Mouse (Mus musculus): ENCODE measurements at regions not wholly inside any gene's neighbourhood (a gene's known extent, or its start where the extent isn't known, plus 50 kb on each side); places are given as distances from the start of the nearest gene placed in this dataset.
A peak's percentile ranks its signal among the peaks of the same experiment; 100 is the strongest.

DNA sequence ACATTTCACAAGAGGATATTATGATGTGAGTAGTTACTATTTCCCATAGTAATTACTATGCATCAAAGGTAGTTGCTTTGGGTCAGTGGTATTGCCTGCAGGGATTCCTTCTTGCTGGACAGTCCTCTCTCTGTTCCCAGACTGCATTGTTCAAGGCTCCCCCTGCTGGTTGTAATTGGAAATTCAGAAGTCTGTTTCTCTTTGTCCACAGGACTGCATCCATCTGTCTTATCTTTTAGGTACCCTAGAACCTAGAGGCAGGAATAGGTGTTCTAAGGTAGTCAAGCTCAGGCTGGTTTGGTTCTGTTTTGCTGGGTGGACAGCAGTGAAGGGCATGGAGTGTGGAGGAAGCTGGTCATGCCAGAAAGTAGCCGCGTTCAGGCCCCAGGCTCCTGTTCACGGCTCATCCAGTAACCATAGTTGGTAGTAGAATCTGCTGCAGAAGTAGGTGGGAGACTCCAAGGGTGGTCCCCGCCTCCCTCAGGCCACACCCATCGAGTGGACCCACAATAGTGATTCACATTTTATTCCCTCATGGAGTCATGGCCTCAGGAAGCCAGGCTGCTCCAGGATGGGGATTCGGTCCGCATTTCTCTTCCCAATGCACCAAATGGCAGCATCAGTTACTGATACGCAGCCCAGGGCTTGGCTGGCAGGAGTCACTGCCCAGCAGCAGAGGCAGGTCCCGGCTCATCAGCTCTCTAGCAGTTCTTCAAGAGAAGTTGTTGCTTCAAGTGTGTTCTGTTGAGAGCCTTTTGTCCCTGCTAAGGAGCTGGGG is 51.7 kb upstream of the Caprin1 start:
- no peak for ATAC-seq (ENCODE audit: low read depth)
- no peak overlapping the region for H3K9ac ChIP-seq
- no peak overlapping the region for H3K27ac ChIP-seq (replicated peaks)
- H3K4me2 ChIP-seq: no peak overlapping the region
- no peaks in the 10 kb centered on the region for H3K9me3 ChIP-seq
- H3K4me3 ChIP-seq: no peak overlapping the region
- H3K27me3 ChIP-seq: no peaks in the 10 kb centered on the region
- H3K36me3 ChIP-seq: no peaks in the 10 kb centered on the region
- no peaks in the 10 kb centered on the region for H3K4me1 ChIP-seq (replicated peaks)
- WGBS: 76% methylated on average over 9 of the region's 9 CpGs

DNA sequence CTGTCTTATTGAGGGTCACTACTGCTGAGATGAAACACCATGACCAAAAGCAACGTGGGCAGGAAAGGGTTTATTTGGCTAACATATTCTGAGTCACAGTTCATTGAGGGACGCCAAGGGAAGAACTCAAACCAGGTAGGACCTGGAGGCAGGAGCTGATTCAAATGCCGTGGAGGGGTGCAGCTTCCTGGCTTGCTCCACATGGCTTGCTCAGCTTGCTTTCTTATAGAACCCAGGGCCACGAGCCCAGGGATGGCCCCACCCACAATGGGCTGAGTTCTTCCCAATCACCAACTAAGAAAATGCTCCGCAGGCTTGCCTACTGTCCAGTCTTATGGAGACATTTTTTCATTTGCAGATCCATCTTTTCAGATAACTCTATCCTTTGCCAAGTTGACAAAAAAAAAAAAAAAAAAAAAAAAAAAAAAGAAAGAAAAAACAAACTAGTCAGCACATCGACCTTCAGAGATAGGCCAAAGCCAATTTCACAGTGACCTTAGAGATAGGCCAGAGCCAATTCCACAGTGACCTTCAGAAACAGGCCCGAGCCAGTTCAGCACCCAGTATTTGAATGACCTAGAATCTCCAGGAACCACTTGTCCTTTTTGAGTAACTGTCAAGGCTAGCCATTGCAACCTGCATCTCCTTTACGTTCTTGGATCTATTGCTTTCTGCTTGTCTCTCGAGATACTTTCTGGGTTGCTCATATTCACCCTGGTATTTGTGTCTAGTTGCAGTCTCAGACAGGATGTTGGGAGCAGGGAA is 52.5 kb upstream of the Caprin1 start:
- Histone ChIP-seq H3K36me3 (no peaks in the 10 kb centered on the region), H3K4me1 (replicated peaks) (no peaks in the 10 kb centered on the region), H3K4me3 (no peak overlapping the region)

DNA sequence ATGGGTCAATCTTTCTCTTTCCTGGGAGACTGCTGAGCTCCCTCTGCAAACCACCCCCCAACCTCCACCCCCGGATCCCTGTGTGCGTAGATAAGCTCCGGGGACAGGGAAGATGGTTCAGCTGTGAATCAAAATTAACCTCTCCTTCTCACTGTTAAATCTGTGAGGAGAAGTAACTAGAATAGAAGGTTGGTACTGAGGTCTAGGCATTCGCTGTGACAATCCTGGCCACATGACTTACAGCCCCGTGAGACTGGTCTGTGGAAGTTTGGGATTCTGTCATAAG is 53.0 kb upstream of the Caprin1 start:
- Histone ChIP-seq H3K27me3 (no peaks in the 10 kb centered on the region), H3K4me3 (no peak overlapping the region), H3K4me1 (replicated peaks) (no peaks in the 10 kb centered on the region), H3K36me3 (no peaks in the 10 kb centered on the region), H3K27ac (replicated peaks) (no peak overlapping the region), H3K4me2 (no peak overlapping the region), H3K9me3 (no peaks in the 10 kb centered on the region), H3K9ac (no peak overlapping the region)
- 88% methylated on average over 5 of the region's 5 CpGs for WGBS
- no peak for ATAC-seq (ENCODE audit: low read depth)

More for the DNA sequence above, 52.5 kb upstream of the Caprin1 start:
- no peak overlapping the region for H3K27ac ChIP-seq (replicated peaks)
- ATAC-seq (ENCODE audit: low read depth): no peak
- H3K4me2 ChIP-seq: no peak overlapping the region
- no peak overlapping the region for H3K9ac ChIP-seq
- WGBS: 91% methylated on average over 9 of the region's 9 CpGs
- H3K27me3 ChIP-seq: no peaks in the 10 kb centered on the region
- H3K9me3 ChIP-seq: no peaks in the 10 kb centered on the region

DNA sequence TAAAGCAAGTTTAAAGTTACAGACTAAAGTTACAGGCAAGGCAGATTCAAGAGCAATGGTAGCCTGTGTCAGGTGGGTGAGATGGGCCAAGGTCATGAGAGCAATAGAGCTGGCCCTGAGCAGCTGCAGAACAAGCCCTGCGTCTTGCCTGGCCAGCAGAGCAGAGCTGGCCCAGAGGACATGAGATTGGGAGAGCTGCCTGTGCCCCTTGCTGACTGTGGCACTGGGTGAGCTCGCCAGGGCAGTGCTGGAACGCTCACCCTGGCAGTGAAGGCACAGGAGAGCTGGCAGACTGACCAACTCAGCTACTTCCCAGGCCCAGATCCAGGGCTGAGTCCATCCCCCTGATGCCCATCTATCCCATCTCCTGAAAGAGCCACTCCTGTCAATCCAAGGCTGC is 53.7 kb upstream of the Caprin1 start:
- WGBS: 87% methylated on average over 3 of the region's 3 CpGs
- no peak overlapping the region for H3K4me3 ChIP-seq
- H3K9me3 ChIP-seq: no peaks in the 10 kb centered on the region
- no peak overlapping the region for H3K27ac ChIP-seq (replicated peaks)
- H3K4me1 ChIP-seq (replicated peaks): no peaks in the 10 kb centered on the region
- H3K4me2 ChIP-seq: no peak overlapping the region
- no peak overlapping the region for H3K9ac ChIP-seq
- no peaks in the 10 kb centered on the region for H3K36me3 ChIP-seq
- no peaks in the 10 kb centered on the region for H3K27me3 ChIP-seq
- no peak for ATAC-seq (ENCODE audit: low read depth)

DNA sequence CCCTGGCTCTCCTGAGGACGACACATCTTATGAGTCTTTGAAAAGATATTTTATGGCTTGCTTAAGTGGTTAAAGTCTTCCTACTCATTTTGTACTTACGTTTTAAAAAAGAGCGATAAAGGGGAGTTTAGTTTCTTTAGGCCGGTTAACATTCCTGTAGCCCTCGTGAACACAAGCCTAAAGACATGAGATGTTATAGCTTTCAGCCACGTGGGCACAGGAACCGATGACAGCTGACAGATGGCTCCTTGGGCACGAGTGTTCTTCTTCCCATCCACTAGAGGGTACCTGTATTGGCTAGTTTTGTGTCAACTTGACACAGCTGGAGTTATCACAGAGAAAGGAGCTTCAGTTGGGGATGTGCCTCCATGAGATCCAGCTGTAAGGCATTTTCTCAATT is 63.8 kb upstream of the Caprin1 start:
- Histone ChIP-seq H3K4me1 (replicated peaks) (no peaks in the 10 kb centered on the region), H3K27me3 (no peaks in the 10 kb centered on the region), H3K27ac (replicated peaks) (no peak overlapping the region), H3K9me3 (no peaks in the 10 kb centered on the region), H3K4me3 (no peak overlapping the region), H3K4me2 (no peak overlapping the region), H3K9ac (no peak overlapping the region), H3K36me3 (no peaks in the 10 kb centered on the region)
- no peak for ATAC-seq (ENCODE audit: low read depth)
- 82% methylated on average over 8 of the region's 8 CpGs for WGBS

DNA sequence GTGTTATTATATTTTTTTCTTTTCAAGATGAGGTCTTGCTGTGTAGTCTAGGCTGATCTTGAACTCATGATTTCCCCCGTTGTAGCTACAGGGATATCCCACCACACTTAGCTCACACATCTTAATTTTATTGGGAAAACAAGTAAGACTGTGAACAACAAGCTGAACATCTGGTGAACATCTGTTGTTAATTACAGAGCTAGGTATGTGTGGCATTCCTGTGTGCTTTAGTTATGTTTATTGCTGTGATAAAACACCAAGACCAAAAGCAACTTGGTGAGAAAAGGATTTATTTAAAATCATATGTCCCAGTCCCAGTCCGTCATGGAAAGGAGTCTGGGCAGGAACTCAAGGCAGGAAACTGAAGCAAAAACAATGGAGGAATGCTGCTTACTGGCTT is 66.8 kb upstream of the Caprin1 start:
- H3K4me2 ChIP-seq: no peak overlapping the region
- no peak overlapping the region for H3K9ac ChIP-seq
- H3K4me1 ChIP-seq (replicated peaks): no peaks in the 10 kb centered on the region
- ATAC-seq (ENCODE audit: low read depth): no peak
- H3K27ac ChIP-seq (replicated peaks): no peak overlapping the region
- no peaks in the 10 kb centered on the region for H3K9me3 ChIP-seq
- H3K36me3 ChIP-seq: no peaks in the 10 kb centered on the region
- H3K27me3 ChIP-seq: no peaks in the 10 kb centered on the region
- 81% methylated on average over 2 of the region's 2 CpGs for WGBS
- H3K4me3 ChIP-seq: no peak overlapping the region

DNA sequence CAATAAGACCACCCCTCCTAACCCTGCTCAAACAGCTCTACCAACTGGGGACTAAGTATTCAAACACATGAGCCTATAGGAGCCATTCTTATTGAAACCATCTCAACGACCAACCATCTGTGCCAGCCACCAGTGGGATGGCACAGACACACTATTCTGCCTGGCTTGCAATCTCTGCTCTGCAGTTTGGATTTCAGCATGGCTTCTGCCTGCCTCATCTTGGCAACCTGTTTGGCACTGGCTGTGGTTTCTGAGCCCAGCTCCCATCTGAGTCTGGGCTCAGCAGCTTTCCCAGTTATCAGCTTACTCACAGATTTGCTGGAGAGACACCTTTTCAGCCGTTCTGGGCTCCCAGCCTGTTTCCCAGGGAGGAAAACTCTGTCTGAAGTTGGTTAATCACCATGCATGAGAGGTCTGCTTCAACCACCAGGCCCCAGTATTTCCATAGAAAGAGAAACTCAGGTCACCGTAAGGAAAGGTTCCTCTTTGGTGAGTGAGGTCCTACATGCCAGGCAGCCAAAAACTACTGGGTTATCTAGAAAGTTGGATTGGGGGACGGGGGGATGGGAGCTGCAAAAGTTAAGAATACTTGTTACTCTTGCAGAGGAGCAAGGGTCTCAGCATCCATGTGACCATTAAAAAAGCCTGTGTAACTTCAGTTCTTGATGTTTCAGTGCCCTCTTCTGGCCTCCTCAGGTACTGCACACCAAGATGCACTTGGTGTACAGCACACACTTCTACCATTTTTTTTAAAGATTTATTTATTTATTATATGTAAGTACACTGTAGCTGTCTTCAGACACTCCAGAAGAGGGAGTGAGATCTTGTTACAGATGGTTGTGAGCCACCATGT is 68.1 kb upstream of the Caprin1 start:
- Histone ChIP-seq H3K4me2 (no peak overlapping the region), H3K4me3 (no peak overlapping the region), H3K27me3 (no peaks in the 10 kb centered on the region), H3K27ac (replicated peaks) (no peak overlapping the region), H3K9ac (no peak overlapping the region), H3K36me3 (no peaks in the 10 kb centered on the region), H3K4me1 (replicated peaks) (no peaks in the 10 kb centered on the region), H3K9me3 (no peaks in the 10 kb centered on the region)
- ATAC-seq (ENCODE audit: low read depth): no peak
- WGBS: 75% methylated on average over 4 of the region's 4 CpGs

DNA sequence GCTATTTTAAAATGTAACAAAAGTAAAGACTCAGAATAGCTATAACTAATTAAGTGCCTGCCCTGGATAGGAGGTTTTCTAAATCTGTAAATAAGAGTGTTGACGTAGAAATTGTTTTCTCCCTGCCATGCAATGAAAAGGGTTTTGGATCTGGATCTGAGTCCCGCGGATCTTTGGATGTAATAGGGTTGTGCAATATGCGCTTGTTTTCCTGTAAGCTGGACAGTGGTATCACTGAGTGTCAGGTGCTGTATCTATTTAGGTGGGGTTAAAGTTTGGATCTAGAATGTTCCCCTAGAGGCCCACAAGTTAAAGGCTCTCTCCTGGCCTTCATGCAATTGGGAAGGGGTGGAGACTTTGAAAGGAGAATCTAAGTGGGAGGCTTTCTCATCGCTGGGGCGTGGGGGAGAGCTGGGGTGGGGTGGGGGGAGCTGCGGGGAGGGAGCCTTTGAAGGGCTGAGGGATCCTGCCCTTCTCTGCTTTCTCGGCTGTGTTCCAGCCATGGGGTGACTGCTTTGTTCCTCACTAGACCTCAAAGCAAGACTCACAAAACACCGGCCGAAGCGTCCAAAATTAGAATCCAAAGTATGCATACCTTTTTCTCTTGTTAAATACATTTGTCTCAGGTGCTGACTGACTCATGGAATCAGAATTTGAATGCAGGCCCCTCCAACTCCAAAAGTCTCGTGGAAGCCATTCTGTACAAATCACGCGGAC is 70.0 kb upstream of the Caprin1 start:
- 78% methylated on average over 14 of the region's 14 CpGs for WGBS

DNA sequence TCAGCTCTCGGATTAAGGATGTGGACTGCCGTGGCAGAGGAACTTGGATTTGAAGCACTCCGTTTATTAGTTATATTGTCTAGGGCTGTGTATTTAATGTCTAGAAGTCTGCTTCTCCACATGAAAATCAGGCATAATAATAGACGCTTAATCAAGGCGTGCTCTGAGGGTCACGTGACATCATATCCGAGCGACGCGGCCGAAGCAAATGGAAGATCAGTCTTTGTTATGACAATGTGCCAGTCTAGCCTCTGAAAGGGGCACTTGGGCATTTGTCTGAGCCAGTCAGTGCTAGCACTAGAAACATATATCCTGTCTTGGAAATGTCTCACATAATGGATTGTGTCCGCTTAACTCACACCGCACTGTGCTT is 70.5 kb upstream of the Caprin1 start:
- Histone ChIP-seq H3K27me3 (no peaks in the 10 kb centered on the region), H3K9me3 (no peaks in the 10 kb centered on the region), H3K9ac (no peak overlapping the region), H3K36me3 (no peaks in the 10 kb centered on the region), H3K4me3 (no peak overlapping the region), H3K4me2 (no peak overlapping the region), H3K27ac (replicated peaks) (no peak overlapping the region), H3K4me1 (replicated peaks) (peaks cover 4% of the 10 kb centered on the region)
- ATAC-seq (ENCODE audit: low read depth): no peak
- 88% methylated on average over 13 of the region's 13 CpGs for WGBS

More for the DNA sequence above, 70.0 kb upstream of the Caprin1 start:
- no peaks in the 10 kb centered on the region for H3K36me3 ChIP-seq
- H3K4me1 ChIP-seq (replicated peaks): peaks cover 4% of the 10 kb centered on the region
- H3K27me3 ChIP-seq: no peaks in the 10 kb centered on the region
- H3K4me2 ChIP-seq: no peak overlapping the region
- H3K27ac ChIP-seq (replicated peaks): no peak overlapping the region
- no peaks in the 10 kb centered on the region for H3K9me3 ChIP-seq
- H3K4me3 ChIP-seq: no peak overlapping the region
- no peak overlapping the region for H3K9ac ChIP-seq
- ATAC-seq (ENCODE audit: low read depth): no peak

DNA sequence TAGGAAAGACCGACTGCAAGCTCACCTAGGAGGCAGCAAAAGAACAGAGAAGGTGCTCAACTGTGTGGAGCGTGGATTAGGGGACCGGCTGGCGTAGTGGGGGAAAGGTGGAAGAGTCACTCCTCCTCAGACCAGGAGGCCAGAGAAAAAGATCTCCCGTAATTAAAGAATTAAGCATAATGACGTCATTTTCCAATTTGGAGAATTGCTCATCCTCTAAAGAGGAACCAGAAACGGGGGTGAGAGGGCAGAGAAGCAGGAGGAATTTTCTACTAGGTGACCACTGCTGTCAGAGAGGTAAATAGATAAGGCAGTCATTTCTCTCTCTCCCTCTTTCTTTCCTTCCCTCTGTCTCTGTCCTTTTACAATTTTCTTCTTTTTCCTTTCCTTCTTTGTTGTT is 71.2 kb upstream of the Caprin1 start:
- no peak overlapping the region for H3K4me2 ChIP-seq
- H3K4me3 ChIP-seq: no peak overlapping the region
- H3K36me3 ChIP-seq: no peaks in the 10 kb centered on the region
- no peak for ATAC-seq (ENCODE audit: low read depth)
- WGBS: 65% methylated on average over 7 of the region's 7 CpGs
- peaks cover 4% of the 10 kb centered on the region for H3K4me1 ChIP-seq (replicated peaks)
- H3K9ac ChIP-seq: no peak overlapping the region
- no peaks in the 10 kb centered on the region for H3K27me3 ChIP-seq
- H3K9me3 ChIP-seq: no peaks in the 10 kb centered on the region
- no peak overlapping the region for H3K27ac ChIP-seq (replicated peaks)

DNA sequence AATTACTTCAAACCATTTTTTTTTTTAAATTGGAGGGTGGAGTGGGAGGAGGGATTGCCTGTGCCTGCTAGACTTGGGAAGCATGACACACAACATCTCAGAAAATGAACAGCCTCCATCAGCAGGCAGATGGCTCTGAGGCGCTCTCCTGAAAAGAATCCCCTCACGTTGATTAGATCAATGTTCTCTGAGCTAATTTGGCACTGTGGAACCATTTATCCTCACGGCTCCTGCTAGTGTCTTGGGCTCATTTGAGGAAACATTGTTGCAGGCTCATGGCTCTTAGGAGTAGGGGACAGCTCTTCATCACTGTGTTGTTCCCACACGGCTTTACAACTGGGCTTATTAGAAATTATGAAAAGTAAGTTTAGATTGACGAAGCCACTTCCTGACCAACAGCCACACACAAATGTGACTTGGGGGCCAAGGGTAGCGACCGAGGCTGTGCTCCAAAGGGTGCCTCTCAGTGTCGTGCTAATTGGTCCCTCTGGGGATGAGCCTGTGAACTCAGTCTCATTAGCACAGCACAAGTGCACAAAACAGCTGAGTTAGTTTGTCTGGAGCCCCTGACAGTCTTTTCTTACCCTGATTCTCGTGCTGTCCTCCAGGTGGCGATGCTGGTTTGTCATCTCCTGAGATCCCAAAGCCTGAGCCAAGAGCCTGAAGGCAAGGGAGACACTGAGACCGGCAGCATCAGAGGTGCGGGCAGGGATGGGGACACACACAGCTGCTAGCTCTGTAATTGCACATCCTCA is 74.2 kb upstream of the Caprin1 start:
- WGBS: 22% methylated on average over 12 of the region's 12 CpGs

More for the DNA sequence above, 74.2 kb upstream of the Caprin1 start:
- Histone ChIP-seq H3K27ac (replicated peaks) (no peak overlapping the region), H3K4me3 (no peak overlapping the region), H3K9ac (no peak overlapping the region), H3K27me3 (no peaks in the 10 kb centered on the region), H3K9me3 (no peaks in the 10 kb centered on the region), H3K4me1 (replicated peaks) (peaks cover 4% of the 10 kb centered on the region), H3K4me2 (no peak overlapping the region), H3K36me3 (no peaks in the 10 kb centered on the region)
- peak; percentile 82 for ATAC-seq (ENCODE audit: low read depth)

Measured in neural tube, embryonic 13.5 days (tissue).